Mouse (Mus musculus) brain, embryonic 14.5 days (tissue): ENCODE results near the gene Clps.

Source experiments
- CTCF ChIP-seq: fragments of 200-500 bp; IDR thresholded peaks from 2 replicates; pipeline ENCODE4 v1.5.1; 2012; ENCODE audit warnings: inconsistent platforms, mild to moderate bottlenecking, moderate library complexity, borderline replicate concordance; ENCODE audit not compliant: insufficient read depth, insufficient read length; ENCODE audit errors: extremely low read depth
- POLR2A ChIP-seq: fragments of 200-500 bp; IDR thresholded peaks from 2 replicates; pipeline ENCODE4 v1.6.1; 2012; ENCODE audit warnings: mild to moderate bottlenecking, inconsistent platforms, borderline replicate concordance; ENCODE audit not compliant: poor library complexity, insufficient read depth, insufficient read length, severe bottlenecking; ENCODE audit errors: extremely low read depth

GRCm38 (mm10) chr17:28590596-28590995 is 30.0 kb upstream of the Clps start:
- no peak for TF ChIP-seq CTCF
- TF ChIP-seq POLR2A = no peak
